Mouse (Mus musculus) midbrain, embryonic 10.5 days (tissue): ENCODE results near the gene Camk2n1. TPM values are rescaled to one million over a fixed set of nuclear protein-coding genes. Genes with fewer than 3 reads are reported as not detected.

Source experiments
- DNase-seq: peaks from one replicate; pipeline ENCODE4 v3.0.0-alpha.2; 2017; ENCODE audit warnings: low spot score
- H3K27ac ChIP-seq: fragments of 300-500 bp; sonication (generic); replicated peaks from 2 replicates; pipeline ENCODE4 v1.5.1; 2016; ENCODE audit warnings: mild to moderate bottlenecking
- H3K27me3 ChIP-seq: fragments of 300-500 bp; sonication (generic); 2 replicates; pipeline ENCODE4 v1.6.1; 2016; ENCODE audit warnings: low read depth, mild to moderate bottlenecking; ENCODE audit not compliant: poor library complexity, severe bottlenecking
- H3K36me3 ChIP-seq: fragments of 300-500 bp; sonication (generic); 2 replicates; pipeline ENCODE4 v1.6.1; 2016; ENCODE audit warnings: mild to moderate bottlenecking, moderate library complexity
- H3K4me1 ChIP-seq: fragments of 300-500 bp; sonication (generic); 2 replicates; pipeline ENCODE4 v1.6.1; 2016
- H3K4me3 ChIP-seq: fragments of 300-500 bp; sonication (generic); 2 replicates; pipeline ENCODE4 v1.5.1; 2016; ENCODE audit warnings: mild to moderate bottlenecking, moderate library complexity
- H3K9me3 ChIP-seq: fragments of 300-500 bp; sonication (generic); replicated peaks from 2 replicates; pipeline ENCODE4 v1.6.1; 2016; ENCODE audit warnings: mild to moderate bottlenecking
- WGBS: fragments of 180-500 bp; shearing (Covaris S2); methylation state at CpG from one replicate; pipeline ENCODE4 v1.1.7; 2016; 5-methylcytosine and 5-hydroxymethylcytosine counted together
- polyA plus RNA-seq: library from polyadenylated mRNA; unstranded; fragments of >200 nt; fragmentation: Nextera tagmentation; extraction: Ambion mirVana; gene quantifications from 2 replicates; pipeline ENCODE4 v1.2.1, GENCODE M21; 2016

Gene Camk2n1
- polyA plus RNA-seq, 1 experiment from 2014 or later, result 3.3 TPM

GRCm38 (mm10) chr4:138452306-138453096 lies 1.6 kb upstream of the Camk2n1 start:
- DNase-seq, result no peak
- Histone ChIP-seq H3K36me3 (no peaks in the 10 kb centered on the region), H3K4me3 (0 out of 2 replicates have a peak overlapping the region, but pooled peaks have one; percentile 96), H3K27ac (peak overlapping the region; percentile 97), H3K4me1 (peaks cover 82% of the 10 kb centered on the region), H3K27me3 (peaks cover 77% of the 10 kb centered on the region), H3K9me3 (no peaks in the 10 kb centered on the region)
- 29% methylated on average over 15 of the region's 15 CpGs for WGBS

- peak overlapping the region; percentile 97 for H3K27ac ChIP-seq
- DNase-seq, result no peak
- H3K9me3 ChIP-seq, result no peaks in the 10 kb centered on the region
- peaks cover 81% of the 10 kb centered on the region for H3K27me3 ChIP-seq
- H3K4me1 ChIP-seq, result peaks cover 82% of the 10 kb centered on the region
- peak overlapping the region; percentile 96 for H3K4me3 ChIP-seq
- WGBS, result 3% methylated on average over 19 of the region's 19 CpGs
- 0 out of 2 replicates have a peak, but pooled peaks cover 3% of the 10 kb centered on the region for H3K36me3 ChIP-seq
Observed at GRCm38 (mm10) chr4:138453097-138453752, 889 bp upstream of the Camk2n1 start.

DNA sequence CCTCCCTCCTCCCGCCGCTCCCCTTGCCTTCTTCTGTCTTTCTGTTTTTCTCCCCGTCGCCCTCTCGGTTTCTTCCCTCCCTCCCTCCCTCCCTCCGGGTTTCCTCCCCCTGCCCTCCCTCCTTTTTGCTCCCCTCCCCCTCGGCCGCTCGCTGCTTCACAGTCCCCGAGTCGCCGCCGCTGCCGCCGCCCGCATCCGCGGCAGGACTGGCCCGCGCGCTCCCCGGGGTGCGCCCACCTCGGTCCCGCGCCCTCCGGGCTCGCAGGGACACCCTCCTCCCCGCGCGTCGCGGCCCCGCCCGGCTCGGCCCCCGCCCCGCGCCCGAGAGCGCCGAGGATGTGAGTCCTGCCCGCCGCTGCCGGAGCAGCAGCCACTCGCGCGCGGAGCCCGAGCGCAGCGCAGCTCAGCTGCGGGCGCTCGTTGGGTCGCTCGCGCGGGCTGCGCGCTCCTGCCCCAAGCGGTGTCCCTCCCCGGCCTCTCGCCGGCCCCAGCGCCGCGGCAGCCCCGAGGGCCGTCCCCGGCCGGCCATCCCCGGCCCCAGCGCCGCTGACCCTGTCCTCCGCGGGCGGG lies 542 bp downstream of the Camk2n1 start:
- Histone ChIP-seq H3K27ac (peak overlapping the region; percentile 97), H3K4me1 (peaks cover 82% of the 10 kb centered on the region), H3K27me3 (peaks cover 84% of the 10 kb centered on the region), H3K36me3 (peaks cover 17% of the 10 kb centered on the region; the same call in 1 of the 2 replicates), H3K4me3 (peak overlapping the region; percentile 96), H3K9me3 (no peaks in the 10 kb centered on the region)
- under 1% methylated on average over 74 of the region's 78 CpGs for WGBS
- DNase-seq, result peak; percentile 81

DNA sequence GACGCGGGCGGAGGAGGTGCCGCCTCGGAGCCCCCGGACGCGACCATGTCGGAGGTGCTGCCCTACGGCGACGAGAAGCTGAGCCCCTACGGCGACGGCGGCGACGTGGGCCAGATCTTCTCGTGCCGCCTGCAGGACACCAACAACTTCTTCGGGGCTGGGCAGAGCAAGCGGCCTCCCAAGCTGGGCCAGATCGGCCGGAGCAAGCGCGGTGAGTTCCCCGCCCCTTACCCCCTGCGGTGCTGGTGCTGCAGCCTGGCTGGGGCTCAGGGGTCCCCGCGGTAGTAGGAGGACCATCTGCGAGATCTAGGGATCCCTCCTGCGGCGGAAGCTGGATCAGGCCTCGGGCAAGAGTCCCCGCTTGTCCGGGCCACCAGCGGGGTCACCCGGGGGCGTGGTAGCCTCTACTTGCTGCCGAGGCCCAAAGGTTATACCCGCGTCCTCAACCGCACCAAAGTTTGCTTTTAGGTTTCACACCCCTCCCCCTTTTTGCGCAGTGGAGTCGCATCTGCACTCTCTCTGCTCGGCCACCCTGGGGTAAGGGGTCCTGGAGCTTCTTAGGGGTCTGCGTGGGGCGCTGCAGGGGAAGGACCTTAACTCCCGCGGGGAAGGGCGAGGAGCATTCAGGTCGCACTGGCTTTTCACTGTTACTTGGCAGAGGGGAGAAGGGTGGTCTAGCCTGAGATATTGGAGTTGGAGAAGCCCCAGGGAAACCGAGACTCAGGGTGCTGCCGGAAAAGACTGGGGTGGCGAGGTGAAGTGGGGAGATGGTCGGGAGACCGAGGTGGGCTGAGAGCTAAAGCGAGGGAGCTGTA lies 1.2 kb downstream of the Camk2n1 start:
- H3K27ac ChIP-seq, result peak overlapping the region; percentile 97
- no peaks in the 10 kb centered on the region for H3K9me3 ChIP-seq
- DNase-seq, result peak; percentile 67
- H3K4me1 ChIP-seq, result peaks cover 83% of the 10 kb centered on the region
- H3K27me3 ChIP-seq, result peaks cover 86% of the 10 kb centered on the region
- peaks cover 17% of the 10 kb centered on the region; the same call in 1 of the 2 replicates for H3K36me3 ChIP-seq
- peak overlapping the region; percentile 96 for H3K4me3 ChIP-seq
- WGBS, result under 1% methylated on average over 58 of the region's 58 CpGs

GRCm38 (mm10) chr4:138455956-138456341 lies 1.8 kb downstream of the Camk2n1 start:
- Histone ChIP-seq H3K4me1 (peaks cover 88% of the 10 kb centered on the region), H3K27me3 (peaks cover 83% of the 10 kb centered on the region)
- 2% methylated on average over 17 of the region's 17 CpGs for WGBS

DNA sequence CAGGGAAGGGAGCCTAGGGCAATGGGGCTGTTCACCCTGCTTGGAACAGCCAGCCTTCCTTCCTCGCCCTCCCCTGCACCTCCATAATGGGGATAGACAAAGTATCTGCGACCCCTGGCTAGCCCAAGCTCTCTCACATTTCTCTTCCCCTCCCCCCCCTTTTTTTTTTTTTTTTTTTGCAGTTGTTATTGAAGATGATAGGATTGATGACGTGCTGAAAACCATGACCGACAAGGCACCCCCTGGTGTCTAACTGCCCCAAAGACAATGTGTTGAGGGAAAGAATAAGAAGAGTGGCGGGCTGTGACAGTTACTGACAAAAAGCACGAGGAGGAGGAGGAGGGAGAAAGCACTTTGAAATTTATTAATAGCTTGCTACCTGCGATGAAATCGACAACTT lies 2.4 kb downstream of the Camk2n1 start:
- peak overlapping the region; percentile 96 for H3K4me3 ChIP-seq
- H3K27me3 ChIP-seq, result peaks cover 80% of the 10 kb centered on the region
- DNase-seq, result no peak
- no peaks in the 10 kb centered on the region for H3K9me3 ChIP-seq
- H3K36me3 ChIP-seq, result peaks cover 17% of the 10 kb centered on the region; the same call in 1 of the 2 replicates
- peaks cover 88% of the 10 kb centered on the region for H3K4me1 ChIP-seq
- WGBS, result 2% methylated on average over 8 of the region's 8 CpGs
- peak overlapping the region; percentile 97 for H3K27ac ChIP-seq

More at GRCm38 (mm10) chr4:138455956-138456341, 1.8 kb downstream of the Camk2n1 start:
- H3K9me3 ChIP-seq, result no peaks in the 10 kb centered on the region
- peak; percentile 49 for DNase-seq
- peak overlapping the region; percentile 96 for H3K4me3 ChIP-seq
- peaks cover 17% of the 10 kb centered on the region; the same call in 1 of the 2 replicates for H3K36me3 ChIP-seq
- H3K27ac ChIP-seq, result peak overlapping the region; percentile 97

DNA sequence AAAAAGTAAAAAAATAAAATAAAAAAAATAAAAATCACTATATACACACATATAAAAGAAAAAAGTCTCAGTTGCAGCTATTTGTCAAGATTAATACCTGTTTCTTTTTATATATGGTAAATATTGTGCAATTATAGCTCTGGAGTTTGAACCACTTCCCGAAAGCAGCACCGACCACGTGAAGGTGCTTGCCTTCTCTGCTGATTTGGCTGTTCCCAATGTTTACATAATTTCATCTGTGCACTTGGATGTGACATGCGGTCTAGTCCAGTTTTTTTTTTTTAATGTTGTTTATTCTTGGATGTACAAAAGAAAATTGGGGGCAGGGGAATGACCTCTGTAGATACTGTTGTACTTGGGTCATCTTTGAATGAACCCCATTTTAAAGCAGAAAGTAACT lies 3.0 kb downstream of the Camk2n1 start:
- WGBS, result 59% methylated on average over 4 of the region's 4 CpGs
- no peak for DNase-seq
- peaks cover 89% of the 10 kb centered on the region for H3K4me1 ChIP-seq
- peak overlapping the region; percentile 96; the same call in 1 of the 2 replicates for H3K4me3 ChIP-seq
- H3K27ac ChIP-seq, result no peak overlapping the region
- no peaks in the 10 kb centered on the region for H3K9me3 ChIP-seq
- H3K27me3 ChIP-seq, result peaks cover 80% of the 10 kb centered on the region
- H3K36me3 ChIP-seq, result peaks cover 17% of the 10 kb centered on the region; the same call in 1 of the 2 replicates

- peaks cover 89% of the 10 kb centered on the region for H3K4me1 ChIP-seq
- no peaks in the 10 kb centered on the region for H3K9me3 ChIP-seq
- 77% methylated on average over 7 of the region's 7 CpGs for WGBS
- peak overlapping the region; percentile 33; the same call in 1 of the 2 replicates for H3K27ac ChIP-seq
- H3K36me3 ChIP-seq, result peaks cover 17% of the 10 kb centered on the region; the same call in 1 of the 2 replicates
- DNase-seq, result no peak
- no peak overlapping the region for H3K4me3 ChIP-seq
- peaks cover 77% of the 10 kb centered on the region for H3K27me3 ChIP-seq
Observed at GRCm38 (mm10) chr4:138458171-138458570, 4.1 kb downstream of the Camk2n1 start.

DNA sequence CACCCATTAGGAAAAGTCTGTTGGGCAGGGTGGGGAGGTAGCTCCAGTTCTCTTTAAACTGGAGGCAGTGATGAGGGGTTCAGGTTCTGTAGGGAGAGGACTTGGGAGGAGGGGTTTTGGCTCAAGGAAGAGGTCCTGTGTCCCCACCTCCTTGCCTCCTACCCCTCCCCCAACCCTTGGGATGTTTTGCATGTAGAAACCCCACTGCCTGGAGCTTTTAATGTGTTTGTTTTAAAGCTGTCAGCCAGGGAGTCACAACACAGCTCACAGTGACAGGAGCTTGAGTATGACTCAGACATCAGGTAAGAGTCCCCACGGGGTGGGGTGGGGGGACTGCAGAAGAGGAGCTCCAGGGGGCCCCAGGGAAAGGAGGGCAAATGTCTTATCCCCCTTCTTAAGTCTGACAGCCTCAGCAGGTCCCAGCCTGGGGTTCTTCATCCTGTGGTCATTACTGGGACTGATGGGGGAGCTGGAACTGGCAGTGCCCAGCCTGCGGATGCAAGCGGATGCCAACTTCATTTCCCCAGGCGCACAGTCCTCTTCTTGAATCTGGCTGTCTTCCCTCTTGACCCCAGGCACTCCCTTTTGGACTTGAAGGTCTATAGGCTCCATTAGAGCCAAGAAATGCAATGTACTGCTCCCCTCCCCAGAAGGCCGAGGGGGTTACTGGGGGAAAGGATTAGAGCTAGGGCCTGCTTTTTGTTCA lies 4.8 kb downstream of the Camk2n1 start:
- peaks cover 17% of the 10 kb centered on the region; the same call in 1 of the 2 replicates for H3K36me3 ChIP-seq
- no peak overlapping the region for H3K4me3 ChIP-seq
- WGBS, result 53% methylated on average over 5 of the region's 5 CpGs
- H3K27me3 ChIP-seq, result peaks cover 70% of the 10 kb centered on the region
- peak overlapping the region; percentile 33; the same call in 1 of the 2 replicates for H3K27ac ChIP-seq
- no peaks in the 10 kb centered on the region for H3K9me3 ChIP-seq
- H3K4me1 ChIP-seq, result peaks cover 89% of the 10 kb centered on the region
- DNase-seq, result no peak

- Histone ChIP-seq H3K4me3 (no peak overlapping the region), H3K27ac (no peak overlapping the region), H3K27me3 (peaks cover 72% of the 10 kb centered on the region), H3K4me1 (peaks cover 90% of the 10 kb centered on the region), H3K36me3 (peaks cover 17% of the 10 kb centered on the region; the same call in 1 of the 2 replicates), H3K9me3 (no peaks in the 10 kb centered on the region)
- no peak for DNase-seq
- 79% methylated on average over 6 of the region's 6 CpGs for WGBS
Observed at GRCm38 (mm10) chr4:138459775-138460174, 5.7 kb downstream of the Camk2n1 start.

DNA sequence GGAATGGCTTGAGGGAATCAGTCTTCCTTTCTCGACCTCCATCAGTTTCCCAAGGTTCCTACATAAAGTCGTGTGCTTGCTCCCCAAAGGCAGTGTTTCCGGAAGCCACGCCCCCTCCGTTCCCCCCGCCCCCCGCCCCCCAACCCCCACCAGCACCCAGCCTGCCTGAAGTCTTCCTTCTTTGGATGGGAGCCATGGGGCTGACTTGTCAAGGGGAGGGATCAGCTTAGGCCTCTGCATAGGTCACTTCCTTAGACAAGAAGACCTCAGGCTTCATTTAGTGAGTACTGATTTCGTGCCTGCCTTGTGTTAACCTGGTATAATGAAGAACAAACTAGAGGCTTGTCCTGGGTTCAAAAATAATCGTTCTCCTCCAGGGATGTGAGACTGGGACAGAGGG lies 6.8 kb downstream of the Camk2n1 start:
- peaks cover 17% of the 10 kb centered on the region; the same call in 1 of the 2 replicates for H3K36me3 ChIP-seq
- H3K4me3 ChIP-seq, result no peak overlapping the region
- H3K4me1 ChIP-seq, result peaks cover 88% of the 10 kb centered on the region
- no peaks in the 10 kb centered on the region for H3K9me3 ChIP-seq
- peaks cover 75% of the 10 kb centered on the region for H3K27me3 ChIP-seq
- WGBS, result 25% methylated on average over 9 of the region's 9 CpGs
- DNase-seq, result no peak
- H3K27ac ChIP-seq, result no peak overlapping the region
